Mouse (Mus musculus) Patski (cell line): ENCODE data around the gene Ggnbp2. TPM values are rescaled to one million over a fixed set of nuclear protein-coding genes. Genes with fewer than 3 reads are reported as not detected.

Experiments used
- ATAC-seq: fragments of 100-300 bp; one replicate; pipeline ENCODE4 v1.8.0; 2021
- CTCF ChIA-PET: fragments of 350-600 bp; sonication (Branson Sonifier 250); formaldehyde crosslinking; loops from one replicate; lab custom pipeline; 2022; ENCODE audit warnings: inconsistent platforms; lab: Charles Lee
- POLR2A ChIA-PET: fragments of 350-600 bp; sonication (Branson Sonifier 250); formaldehyde crosslinking; loops from one replicate; lab custom pipeline; 2022; ENCODE audit warnings: antibody characterized with exemption, inconsistent platforms; lab: Charles Lee
- DNase-seq: peaks from one replicate; pipeline ENCODE4 v3.0.0-alpha.2; 2011; ENCODE audit warnings: low read depth, low spot score
- H3K27me3 ChIP-seq: fragments of 371-371 bp; one replicate; pipeline ENCODE4 v1.5.1; 2021
- CTCF ChIP-seq: fragments of 100-300 bp; IDR thresholded peaks from one replicate; pipeline ENCODE4 v1.5.1; 2021
- in situ Hi-C: fragments of 300-500 bp; cut with MboI; formaldehyde crosslinking; loops from 3 replicates; pipeline ENCODE4 v1.11.1; 2018; ENCODE audit warnings: low pct_unique_long_range_greater_than_20kb, mixed read lengths
- polyA plus RNA-seq: library from polyadenylated mRNA; unstranded; gene quantifications from one replicate; pipeline ENCODE4 v1.2.3, GENCODE M21; 2021

Gene Ggnbp2
- polyA plus RNA-seq: 100 TPM

DNA sequence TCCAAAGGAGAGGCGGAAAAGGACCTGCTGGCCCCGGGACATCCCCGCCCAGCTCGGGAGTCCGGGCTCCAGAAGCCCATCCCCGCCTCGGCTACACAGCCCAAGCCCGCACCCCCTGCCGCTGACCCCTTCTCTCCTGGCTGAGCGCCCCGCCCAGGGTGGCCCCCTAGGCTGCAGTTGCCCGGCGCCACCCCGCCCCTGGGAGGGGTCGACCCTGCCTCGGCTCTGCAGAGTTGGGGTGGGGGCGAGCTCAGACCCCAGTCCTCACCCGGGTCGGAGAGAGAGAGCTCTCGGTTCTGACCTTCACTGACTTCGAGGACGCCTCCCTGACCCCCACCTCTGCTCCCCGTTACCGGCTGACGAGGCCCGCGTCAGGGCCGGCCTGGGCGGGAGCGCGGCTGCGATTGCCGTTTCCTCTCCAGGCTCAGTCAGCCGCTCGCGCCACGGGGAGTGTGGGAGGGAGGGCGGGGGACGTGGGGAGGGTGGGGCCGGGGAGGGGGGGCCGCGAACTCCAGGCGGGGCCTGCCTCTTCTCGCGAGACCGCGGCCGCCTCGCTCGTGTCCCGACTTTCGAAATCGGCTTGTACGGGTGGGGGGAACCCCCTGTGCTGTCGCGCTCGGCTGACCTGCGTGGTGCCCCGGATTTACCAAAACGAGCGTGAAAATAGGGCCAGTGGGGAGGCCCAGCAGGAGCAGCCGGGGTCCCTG lies at the start of gene Ggnbp2:
TSS of gene Ggnbp2 (minus strand) at position 481 of the 707 bp plus-strand sequence.
- CTCF ChIA-PET: no interaction called here
- peak; percentile 51 for DNase-seq
- peak; percentile 78 for ATAC-seq
- POLR2A ChIA-PET: interaction anchor here (1.8 to 4.0 kb wide), 3 partner anchors 10 to 52 kb away, joined by 5 to 25 read pairs (median 6); partner anchors contain the start of genes Mrm1, Myo19 and Pigw
- TF ChIP-seq CTCF: no peak
- no peaks in the 10 kb centered on the region for H3K27me3 ChIP-seq
- in situ Hi-C loops: no loop called here

DNA sequence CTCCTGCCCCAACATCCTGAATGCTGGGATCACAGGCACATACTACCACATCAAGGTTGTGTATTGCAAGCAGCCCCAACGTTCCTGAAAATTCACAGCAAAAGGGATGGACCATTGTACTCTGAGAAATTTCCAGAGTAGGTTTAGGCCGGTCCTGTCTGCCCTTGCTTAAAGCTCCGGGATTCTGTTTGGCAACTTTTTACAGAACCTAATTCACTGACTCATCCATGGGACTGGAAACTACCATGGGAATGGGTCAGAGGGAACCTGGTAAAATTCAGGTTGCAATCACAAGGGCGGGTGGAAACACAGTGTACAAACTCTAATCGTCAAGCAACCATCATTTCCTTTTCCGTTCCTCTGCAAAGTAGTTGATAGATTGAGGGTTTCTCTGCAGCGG lies 49.3 kb upstream of the Ggnbp2 start:
- peaks cover 47% of the 10 kb centered on the region for H3K27me3 ChIP-seq
- ChIA-PET POLR2A (interaction anchor here (1.2 kb wide), 1 partner anchor 63 kb away, joined by 3 read pairs; no protein-coding TSS in a partner anchor), CTCF (interaction anchor here (1.2 to 2.1 kb wide), 3 partner anchors 41 to 75 kb away, joined by 4 to 9 read pairs (median 5); no protein-coding TSS in a partner anchor)
- in situ Hi-C loops: loop anchor here (5.0 kb wide), 1 partner anchor 57 kb away; no protein-coding TSS in a partner anchor
- TF ChIP-seq CTCF: no peak
- DNase-seq: no peak
- no peak for ATAC-seq

DNA sequence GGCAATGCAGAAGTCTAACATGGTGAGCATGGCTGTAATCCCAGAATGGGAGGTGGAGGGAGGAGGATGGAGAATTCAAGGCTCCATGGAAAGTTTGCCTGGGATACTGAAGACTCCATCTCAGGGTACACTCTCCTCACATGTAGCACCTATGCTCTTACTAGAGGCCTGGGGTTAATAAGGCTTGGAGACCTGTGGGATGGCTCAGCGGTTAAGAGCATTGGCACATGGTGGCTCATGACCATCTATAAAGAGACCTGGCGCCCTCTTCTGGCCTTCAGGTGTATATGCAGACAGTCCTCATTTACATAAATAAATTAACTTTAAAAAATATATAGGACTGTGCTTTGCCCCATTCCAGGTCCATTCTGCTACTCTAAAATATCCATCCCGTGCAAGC lies 48.7 kb upstream of the Ggnbp2 start:
- POLR2A ChIA-PET: interaction anchor here (1.2 kb wide), 1 partner anchor 63 kb away, joined by 3 read pairs; no protein-coding TSS in a partner anchor
- in situ Hi-C loops: loop anchor here (5.0 kb wide), 1 partner anchor 58 kb away; no protein-coding TSS in a partner anchor

DNA sequence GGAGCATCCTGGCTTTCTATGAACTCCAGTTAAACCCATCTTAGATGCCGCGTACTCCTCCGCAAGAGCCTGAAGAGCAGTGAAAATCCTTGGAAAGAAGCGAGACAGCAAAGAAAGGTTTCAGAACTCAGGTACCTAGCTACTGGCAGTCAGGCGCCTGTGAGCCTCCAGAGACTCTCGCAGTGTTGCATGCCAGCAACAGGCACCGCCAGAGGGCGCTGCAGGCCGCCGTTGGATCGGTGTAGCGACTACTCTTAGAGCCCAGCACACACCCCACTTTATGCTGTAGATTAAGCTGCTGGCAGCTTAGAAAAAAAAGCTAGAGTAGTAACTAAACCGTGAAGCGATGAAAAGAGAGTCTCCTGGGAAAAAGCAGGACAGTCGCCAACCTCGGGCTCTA lies 47.8 kb upstream of the Ggnbp2 start:
- peak; percentile 60 for ATAC-seq
- in situ Hi-C loops: loop anchor here (5.0 kb wide), 1 partner anchor 59 kb away; no protein-coding TSS in a partner anchor
- POLR2A ChIA-PET: no interaction called here
- TF ChIP-seq CTCF: peak; percentile 88
- no peak for DNase-seq
- H3K27me3 ChIP-seq: peaks cover 35% of the 10 kb centered on the region
- CTCF ChIA-PET: interaction anchor here (0.5 to 2.3 kb wide), 23 partner anchors 9 to 419 kb away, joined by 3 to 10 read pairs (median 4); no protein-coding TSS in a partner anchor

More for the DNA sequence above, 48.7 kb upstream of the Ggnbp2 start:
- CTCF ChIA-PET: interaction anchor here (0.8 to 2.3 kb wide), 9 partner anchors 12 to 419 kb away, joined by 3 to 10 read pairs (median 7); no protein-coding TSS in a partner anchor
- H3K27me3 ChIP-seq: peaks cover 41% of the 10 kb centered on the region
- DNase-seq: no peak
- peak; percentile 67 for TF ChIP-seq CTCF
- no peak for ATAC-seq

DNA sequence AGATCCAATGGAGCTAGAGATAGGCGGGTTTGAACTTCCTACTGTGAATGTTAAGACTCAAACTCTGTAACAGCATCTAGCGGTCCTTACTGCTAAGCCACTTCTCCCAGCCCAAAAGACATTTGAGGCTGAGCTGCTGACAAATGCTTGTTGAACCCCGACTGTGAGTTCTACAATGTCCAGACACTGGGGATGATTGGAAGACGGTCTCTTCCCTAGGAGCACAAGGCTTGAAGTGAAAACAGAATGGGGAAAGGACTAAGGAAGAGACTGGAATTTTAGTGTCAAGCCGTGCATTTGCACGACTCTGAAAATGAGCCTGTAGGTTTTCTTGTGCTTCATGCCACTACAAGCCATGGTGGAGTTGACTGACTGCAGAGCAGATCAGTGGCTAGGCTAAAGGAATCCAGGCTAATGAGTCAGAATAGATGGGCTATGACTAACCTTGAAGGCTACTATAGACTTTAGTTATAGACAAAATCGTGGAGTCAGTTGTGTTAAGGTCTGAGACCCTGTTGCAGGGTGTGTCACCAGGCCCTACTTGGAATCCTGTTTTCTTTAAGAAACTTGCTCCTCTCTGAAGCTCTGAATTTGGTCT lies 46.2 kb upstream of the Ggnbp2 start:
- ChIA-PET POLR2A (interaction anchor here (0.7 to 1.0 kb wide), 3 partner anchors 9 to 36 kb away, joined by 3 read pairs; no protein-coding TSS in a partner anchor), CTCF (interaction anchor here (1.1 to 2.3 kb wide), 2 partner anchors 9 to 57 kb away, joined by 3 to 10 read pairs; no protein-coding TSS in a partner anchor)
- DNase-seq (no peak), ATAC-seq (no peak)
- in situ Hi-C loops: loop anchor here (5.0 kb wide), 1 partner anchor 60 kb away; no protein-coding TSS in a partner anchor
- H3K27me3 ChIP-seq: peaks cover 19% of the 10 kb centered on the region
- TF ChIP-seq CTCF: no peak

DNA sequence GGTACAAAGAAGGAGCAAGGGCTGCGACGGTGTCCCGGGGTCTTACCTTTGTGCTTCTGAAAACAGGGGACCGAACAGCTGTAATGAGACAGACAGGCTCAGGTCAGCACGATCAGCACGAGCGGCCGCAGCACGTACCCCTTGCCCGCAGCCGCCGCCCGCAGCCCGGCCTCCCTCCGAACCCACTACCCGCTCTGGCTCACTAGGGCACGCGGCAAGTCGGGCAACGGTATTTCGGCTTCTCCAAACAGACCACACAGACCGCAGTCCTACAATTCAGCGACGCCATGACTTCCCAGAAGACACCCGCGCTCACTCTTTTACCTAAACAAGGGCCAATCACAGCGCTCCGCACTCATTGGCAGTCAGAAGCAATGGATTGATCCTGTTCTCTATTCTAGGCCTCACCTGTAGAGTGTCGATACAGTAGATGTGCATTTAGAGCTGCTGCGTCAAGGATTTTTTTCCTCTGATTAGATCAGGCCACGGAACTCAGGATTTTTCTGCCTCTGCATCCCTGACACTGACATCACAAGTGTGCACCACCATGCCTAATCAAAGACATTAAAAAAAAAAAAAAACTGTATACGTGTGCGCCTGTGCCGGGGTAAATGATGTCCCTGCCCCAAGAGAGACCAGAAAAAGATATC lies 45.6 kb upstream of the Ggnbp2 start, which contains the start of gene Znhit3:
TSS of gene Znhit3 (minus strand) at position 314 of the 650 bp plus-strand sequence.
- H3K27me3 ChIP-seq: peaks cover 15% of the 10 kb centered on the region
- ATAC-seq (peak; percentile 53), DNase-seq (peak; percentile 35)
- ChIA-PET CTCF (interaction anchor here (1.1 kb wide), 1 partner anchor 58 kb away, joined by 3 read pairs; no protein-coding TSS in a partner anchor), POLR2A (interaction anchor here (0.7 to 1.0 kb wide), 3 partner anchors 8 to 35 kb away, joined by 3 read pairs; no protein-coding TSS in a partner anchor)
- TF ChIP-seq CTCF: no peak
- in situ Hi-C loops: loop anchor here (5.0 kb wide), 1 partner anchor 61 kb away; no protein-coding TSS in a partner anchor

DNA sequence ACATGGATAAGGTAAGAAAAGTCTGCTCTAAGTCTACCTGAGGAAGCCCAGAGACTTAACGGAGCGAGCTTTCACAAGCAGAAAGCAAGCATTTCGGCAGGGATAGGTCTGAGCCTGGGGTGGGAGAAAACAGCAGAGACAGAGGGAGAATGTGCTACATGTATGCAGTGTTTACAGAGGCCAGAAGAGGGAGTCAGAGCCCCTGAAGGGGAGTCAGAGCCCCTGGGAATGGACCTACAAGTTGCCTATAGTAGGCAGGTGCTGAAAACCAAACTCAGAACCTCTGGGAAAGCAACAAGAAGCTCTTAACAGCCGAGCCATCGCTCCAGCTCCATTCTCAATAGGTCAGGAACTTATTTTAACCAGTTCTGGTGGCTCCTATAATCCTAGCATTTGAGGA lies 44.1 kb upstream of the Ggnbp2 start:
- POLR2A ChIA-PET: interaction anchor here (0.7 to 0.9 kb wide), 4 partner anchors 34 to 100 kb away, joined by 3 to 7 read pairs (median 4); partner anchors contain the start of genes Mrm1 and Pigw
- peaks cover 2% of the 10 kb centered on the region for H3K27me3 ChIP-seq
- ATAC-seq: no peak
- DNase-seq: no peak
- CTCF ChIA-PET: interaction anchor here (1.0 kb wide), 1 partner anchor 68 kb away, joined by 3 read pairs; no protein-coding TSS in a partner anchor
- TF ChIP-seq CTCF: no peak
- in situ Hi-C loops: loop anchor here (5.0 kb wide), 1 partner anchor 63 kb away; no protein-coding TSS in a partner anchor

DNA sequence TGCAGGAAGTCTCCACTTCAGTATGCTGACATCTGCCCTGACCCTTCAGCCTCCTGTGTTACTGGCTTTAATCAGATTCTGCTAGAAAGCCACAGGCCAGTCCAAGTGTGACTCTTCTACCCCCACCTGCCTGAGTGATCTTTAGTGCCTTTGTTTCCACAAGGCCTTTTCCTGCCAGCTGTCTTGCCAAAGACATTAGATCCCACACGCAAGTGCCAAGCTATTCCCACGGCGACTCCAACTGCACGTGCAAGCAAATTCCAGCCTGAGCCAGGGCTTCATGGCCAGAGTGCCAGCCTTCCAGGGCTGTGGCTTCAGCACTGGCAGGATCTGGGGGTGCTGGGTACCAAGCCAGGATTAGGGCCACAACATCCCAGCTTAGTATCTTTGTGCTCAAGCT lies 39.8 kb upstream of the Ggnbp2 start:
- ChIA-PET CTCF (no interaction called here), POLR2A (interaction anchor here (0.6 kb wide), 1 partner anchor 801 kb away, joined by 3 read pairs; no protein-coding TSS in a partner anchor)
- no peaks in the 10 kb centered on the region for H3K27me3 ChIP-seq
- in situ Hi-C loops: no loop called here
- ATAC-seq: no peak
- DNase-seq: no peak
- TF ChIP-seq CTCF: no peak

DNA sequence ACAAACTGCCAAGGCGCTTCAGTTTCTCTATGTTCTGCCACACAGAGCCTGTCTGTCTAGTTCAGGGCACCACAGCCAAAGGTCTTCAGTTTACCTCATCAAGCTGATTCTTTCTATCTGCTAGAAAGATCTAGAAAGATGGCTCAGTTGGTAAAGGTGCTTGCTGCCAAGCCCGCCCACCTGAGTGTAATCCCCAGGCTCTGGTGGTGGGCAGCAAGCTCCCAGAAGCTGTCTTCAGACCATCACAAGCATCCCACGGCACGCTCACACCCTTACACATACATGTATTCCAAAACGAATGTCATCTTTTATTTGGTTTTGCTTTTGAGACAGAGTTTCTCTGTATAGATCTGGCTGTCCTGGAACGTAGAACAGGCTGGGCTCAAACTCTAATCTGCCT lies 37.9 kb upstream of the Ggnbp2 start:
- H3K27me3 ChIP-seq: no peaks in the 10 kb centered on the region
- no peak for DNase-seq
- ChIA-PET POLR2A (interaction anchor here (0.6 to 1.3 kb wide), 2 partner anchors 8 to 23 kb away, joined by 3 read pairs; no protein-coding TSS in a partner anchor), CTCF (interaction anchor here (1.7 kb wide), 1 partner anchor 10 kb away, joined by 10 read pairs; no protein-coding TSS in a partner anchor)
- TF ChIP-seq CTCF: no peak
- in situ Hi-C loops: no loop called here
- no peak for ATAC-seq
